Mouse (Mus musculus): ENCODE measurements around the gene Pdcd4.

The Pdcd4 gene

GRCm38 (mm10) chr19:53871502-53871901 lies 20.5 kb upstream of the Pdcd4 start:
- no peak for DNase-seq (ENCODE audit: low read depth, low spot score)

- DNase-seq (ENCODE audit: low read depth, low spot score): no peak
Observed at GRCm38 (mm10) chr19:53872994-53873713, 18.9 kb upstream of the Pdcd4 start.

GRCm38 (mm10) chr19:53875246-53875645 lies 16.8 kb upstream of the Pdcd4 start:
- DNase-seq (ENCODE audit: low read depth, low spot score): no peak

GRCm38 (mm10) chr19:53877779-53878178 lies 14.3 kb upstream of the Pdcd4 start:
- DNase-seq (ENCODE audit: low read depth, low spot score): no peak

- DNase-seq (ENCODE audit: low read depth, low spot score): no peak
Observed at GRCm38 (mm10) chr19:53880460-53880859, 11.6 kb upstream of the Pdcd4 start.

- no peak for DNase-seq (ENCODE audit: low read depth, low spot score)
Observed at GRCm38 (mm10) chr19:53881786-53882185, 10.2 kb upstream of the Pdcd4 start.

- no peak for DNase-seq (ENCODE audit: low read depth, low spot score)
Observed at GRCm38 (mm10) chr19:53885450-53885849, 6.6 kb upstream of the Pdcd4 start.

- DNase-seq (ENCODE audit: low read depth, low spot score): no peak
Observed at GRCm38 (mm10) chr19:53886576-53887370, 5.3 kb upstream of the Pdcd4 start.

GRCm38 (mm10) chr19:53887822-53888221 lies 4.2 kb upstream of the Pdcd4 start:
- DNase-seq (ENCODE audit: low read depth, low spot score): no peak

- DNase-seq (ENCODE audit: low read depth, low spot score): no peak
Observed at GRCm38 (mm10) chr19:53888331-53888730, 3.7 kb upstream of the Pdcd4 start.

- no peak for DNase-seq (ENCODE audit: low read depth, low spot score)
Observed at GRCm38 (mm10) chr19:53889555-53889954, 2.5 kb upstream of the Pdcd4 start.

GRCm38 (mm10) chr19:53890274-53890673 lies 1.8 kb upstream of the Pdcd4 start:
- DNase-seq (ENCODE audit: low read depth, low spot score): no peak

GRCm38 (mm10) chr19:53890781-53891251 lies 1.2 kb upstream of the Pdcd4 start:
- no peak for DNase-seq (ENCODE audit: low read depth, low spot score)

GRCm38 (mm10) chr19:53891569-53891968 lies 462 bp upstream of the Pdcd4 start:
- no peak for DNase-seq (ENCODE audit: low read depth, low spot score)

GRCm38 (mm10) chr19:53892838-53893359 lies 868 bp downstream of the Pdcd4 start:
- no peak for DNase-seq (ENCODE audit: low read depth, low spot score)

GRCm38 (mm10) chr19:53893711-53894171 lies 1.7 kb downstream of the Pdcd4 start:
- DNase-seq (ENCODE audit: low read depth, low spot score): no peak

GRCm38 (mm10) chr19:53894538-53895121 lies 2.6 kb downstream of the Pdcd4 start:
- DNase-seq (ENCODE audit: low read depth, low spot score): no peak

GRCm38 (mm10) chr19:53898046-53898445 lies 6.0 kb downstream of the Pdcd4 start:
- DNase-seq (ENCODE audit: low read depth, low spot score): no peak

- no peak for DNase-seq (ENCODE audit: low read depth, low spot score)
Observed at GRCm38 (mm10) chr19:53898498-53898897, 6.5 kb downstream of the Pdcd4 start.

- no peak for DNase-seq (ENCODE audit: low read depth, low spot score)
Observed at GRCm38 (mm10) chr19:53898970-53899900, 7.2 kb downstream of the Pdcd4 start.
